Mouse (Mus musculus) neural tube, embryonic 15.5 days (tissue): ENCODE measurements around the gene Zfp768. TPM values are rescaled to one million over a fixed set of nuclear protein-coding genes. Genes with fewer than 3 reads are reported as not detected.

Experiments used
- ATAC-seq: fragments of 200-750 bp; cut with Nextera tagmentation; 2 replicates; pipeline ENCODE4 v1.8.0; 2017; ENCODE audit warnings: mild to moderate bottlenecking, moderate TSS enrichment, moderate library complexity; ENCODE audit not compliant: low FRiP score
- H3K27ac ChIP-seq: fragments of 300-500 bp; sonication (generic); replicated peaks from 2 replicates; pipeline ENCODE4 v1.5.1; 2015; ENCODE audit warnings: mild to moderate bottlenecking, inconsistent platforms
- H3K27me3 ChIP-seq: fragments of 300-500 bp; sonication (generic); replicated peaks from 2 replicates; pipeline ENCODE4 v1.6.1; 2015; ENCODE audit warnings: inconsistent platforms
- H3K36me3 ChIP-seq: fragments of 300-500 bp; sonication (generic); 2 replicates; pipeline ENCODE4 v1.6.1; 2015; ENCODE audit warnings: inconsistent platforms
- H3K4me1 ChIP-seq: fragments of 300-500 bp; sonication (generic); 2 replicates; pipeline ENCODE4 v1.6.1; 2015; ENCODE audit warnings: inconsistent platforms
- H3K4me2 ChIP-seq: fragments of 300-500 bp; sonication (generic); 2 replicates; pipeline ENCODE4 v1.6.1; 2015; ENCODE audit warnings: inconsistent platforms, mild to moderate bottlenecking, moderate library complexity
- H3K4me3 ChIP-seq: fragments of 300-500 bp; sonication (generic); replicated peaks from 2 replicates; pipeline ENCODE4 v1.5.1; 2015; ENCODE audit warnings: mild to moderate bottlenecking, inconsistent platforms
- H3K9ac ChIP-seq: fragments of 300-500 bp; sonication (generic); replicated peaks from 2 replicates; pipeline ENCODE4 v1.6.1; 2015; ENCODE audit warnings: mild to moderate bottlenecking, inconsistent platforms
- H3K9me3 ChIP-seq: fragments of 300-500 bp; sonication (generic); replicated peaks from 2 replicates; pipeline ENCODE4 v1.6.1; 2016; ENCODE audit warnings: inconsistent platforms
- WGBS: fragments of 180-500 bp; shearing (Covaris S2); methylation state at CpG from one replicate; pipeline ENCODE4 v1.1.7; 2015; ENCODE audit warnings: mixed read lengths; 5-methylcytosine and 5-hydroxymethylcytosine counted together
- polyA plus RNA-seq: library from polyadenylated mRNA; unstranded; fragments of >200 nt; fragmentation: Nextera tagmentation; extraction: Ambion mirVana; gene quantifications from 2 replicates; pipeline ENCODE4 v1.2.1, GENCODE M21; 2015

Zfp768 gene
- polyA plus RNA-seq, 1 experiment from 2014 or later = 17.8 TPM

- H3K9ac ChIP-seq = no peak overlapping the region
- H3K9me3 ChIP-seq = no peaks in the 10 kb centered on the region
- H3K4me3 ChIP-seq = no peak overlapping the region
- no peaks in the 10 kb centered on the region for H3K27me3 ChIP-seq
- H3K4me2 ChIP-seq = no peak overlapping the region
- no peak overlapping the region for H3K27ac ChIP-seq
- ATAC-seq = no peak
- WGBS = 25% methylated on average over 1 of the region's 2 CpGs
- H3K4me1 ChIP-seq = 0 out of 2 replicates have a peak, but pooled peaks cover 4% of the 10 kb centered on the region
- no peaks in the 10 kb centered on the region for H3K36me3 ChIP-seq
Observed at GRCm38 (mm10) chr7:127326685-127327084, 18.7 kb downstream of the Zfp768 start.

- Histone ChIP-seq H3K4me1 (0 out of 2 replicates have a peak, but pooled peaks cover 4% of the 10 kb centered on the region), H3K36me3 (no peaks in the 10 kb centered on the region), H3K4me3 (no peak overlapping the region), H3K27me3 (no peaks in the 10 kb centered on the region), H3K4me2 (no peak overlapping the region), H3K9ac (no peak overlapping the region), H3K27ac (no peak overlapping the region), H3K9me3 (no peaks in the 10 kb centered on the region)
- ATAC-seq = no peak
- WGBS = 90% methylated on average over 8 of the region's 8 CpGs
Observed at GRCm38 (mm10) chr7:127325550-127325949, 19.8 kb downstream of the Zfp768 start.

GRCm38 (mm10) chr7:127324944-127325343 is 20.4 kb downstream of the Zfp768 start:
- Histone ChIP-seq H3K27ac (no peak overlapping the region), H3K4me1 (0 out of 2 replicates have a peak, but pooled peaks cover 4% of the 10 kb centered on the region), H3K4me3 (no peak overlapping the region), H3K9me3 (no peaks in the 10 kb centered on the region), H3K4me2 (no peak overlapping the region), H3K36me3 (no peaks in the 10 kb centered on the region), H3K27me3 (no peaks in the 10 kb centered on the region), H3K9ac (no peak overlapping the region)
- no peak for ATAC-seq
- WGBS = 88% methylated on average over 7 of the region's 7 CpGs

GRCm38 (mm10) chr7:127322085-127322484 is 23.3 kb downstream of the Zfp768 start:
- 0 out of 2 replicates have a peak, but pooled peaks cover 4% of the 10 kb centered on the region for H3K4me1 ChIP-seq
- WGBS = 42% methylated on average over 5 of the region's 5 CpGs
- no peaks in the 10 kb centered on the region for H3K36me3 ChIP-seq
- H3K4me2 ChIP-seq = no peak overlapping the region
- no peak overlapping the region for H3K27ac ChIP-seq
- ATAC-seq = no peak
- H3K4me3 ChIP-seq = no peak overlapping the region
- H3K9me3 ChIP-seq = no peaks in the 10 kb centered on the region
- no peaks in the 10 kb centered on the region for H3K27me3 ChIP-seq
- H3K9ac ChIP-seq = no peak overlapping the region

GRCm38 (mm10) chr7:127321106-127321505 is 24.3 kb downstream of the Zfp768 start:
- H3K4me2 ChIP-seq = no peak overlapping the region
- no peak overlapping the region for H3K9ac ChIP-seq
- H3K27me3 ChIP-seq = no peaks in the 10 kb centered on the region
- H3K4me1 ChIP-seq = 0 out of 2 replicates have a peak, but pooled peaks cover 3% of the 10 kb centered on the region
- H3K4me3 ChIP-seq = no peak overlapping the region
- no peaks in the 10 kb centered on the region for H3K9me3 ChIP-seq
- no peak overlapping the region for H3K27ac ChIP-seq
- H3K36me3 ChIP-seq = no peaks in the 10 kb centered on the region
- 87% methylated on average over 4 of the region's 4 CpGs for WGBS
- no peak for ATAC-seq

- Histone ChIP-seq H3K9ac (no peak overlapping the region), H3K4me3 (no peak overlapping the region), H3K27me3 (no peaks in the 10 kb centered on the region), H3K9me3 (no peaks in the 10 kb centered on the region), H3K4me1 (no peaks in the 10 kb centered on the region), H3K36me3 (no peaks in the 10 kb centered on the region), H3K27ac (no peak overlapping the region), H3K4me2 (no peak overlapping the region)
- ATAC-seq = no peak
- WGBS = 62% methylated on average over 8 of the region's 8 CpGs
Observed at GRCm38 (mm10) chr7:127313912-127314311, 31.5 kb downstream of the Zfp768 start.

GRCm38 (mm10) chr7:127309951-127310350 is 35.4 kb downstream of the Zfp768 start:
- no peak overlapping the region for H3K9ac ChIP-seq
- H3K27me3 ChIP-seq = no peaks in the 10 kb centered on the region
- no peaks in the 10 kb centered on the region for H3K4me1 ChIP-seq
- ATAC-seq = no peak
- no peaks in the 10 kb centered on the region for H3K36me3 ChIP-seq
- no peaks in the 10 kb centered on the region for H3K9me3 ChIP-seq
- 75% methylated on average over 12 of the region's 12 CpGs for WGBS
- no peak overlapping the region for H3K27ac ChIP-seq
- H3K4me2 ChIP-seq = no peak overlapping the region
- H3K4me3 ChIP-seq = no peak overlapping the region

- 60% methylated on average over 4 of the region's 4 CpGs for WGBS
- no peak overlapping the region for H3K4me2 ChIP-seq
- H3K27ac ChIP-seq = no peak overlapping the region
- no peak overlapping the region for H3K4me3 ChIP-seq
- H3K9me3 ChIP-seq = no peaks in the 10 kb centered on the region
- no peaks in the 10 kb centered on the region for H3K4me1 ChIP-seq
- no peak overlapping the region for H3K9ac ChIP-seq
- ATAC-seq = no peak
- no peaks in the 10 kb centered on the region for H3K27me3 ChIP-seq
- no peaks in the 10 kb centered on the region for H3K36me3 ChIP-seq
Observed at GRCm38 (mm10) chr7:127308887-127309286, 36.5 kb downstream of the Zfp768 start.

GRCm38 (mm10) chr7:127308431-127308830 is 37.0 kb downstream of the Zfp768 start:
- no peak for ATAC-seq
- H3K4me2 ChIP-seq = no peak overlapping the region
- H3K9me3 ChIP-seq = no peaks in the 10 kb centered on the region
- no peaks in the 10 kb centered on the region for H3K4me1 ChIP-seq
- no peak overlapping the region for H3K9ac ChIP-seq
- no peak overlapping the region for H3K4me3 ChIP-seq
- H3K36me3 ChIP-seq = no peaks in the 10 kb centered on the region
- H3K27ac ChIP-seq = no peak overlapping the region
- 80% methylated on average over 2 of the region's 2 CpGs for WGBS
- H3K27me3 ChIP-seq = no peaks in the 10 kb centered on the region

GRCm38 (mm10) chr7:127297586-127298193 is 47.7 kb downstream of the Zfp768 start:
- Histone ChIP-seq H3K4me2 (no peak overlapping the region), H3K27ac (no peak overlapping the region), H3K9ac (no peak overlapping the region), H3K4me1 (no peaks in the 10 kb centered on the region), H3K36me3 (no peaks in the 10 kb centered on the region), H3K27me3 (no peaks in the 10 kb centered on the region), H3K9me3 (no peaks in the 10 kb centered on the region), H3K4me3 (no peak overlapping the region)
- WGBS = 96% methylated on average over 5 of the region's 5 CpGs
- ATAC-seq = no peak

- Histone ChIP-seq H3K36me3 (no peaks in the 10 kb centered on the region), H3K4me3 (no peak overlapping the region), H3K4me1 (no peaks in the 10 kb centered on the region), H3K27me3 (no peaks in the 10 kb centered on the region), H3K9ac (no peak overlapping the region), H3K27ac (no peak overlapping the region), H3K4me2 (no peak overlapping the region), H3K9me3 (no peaks in the 10 kb centered on the region)
- no peak for ATAC-seq
- WGBS = 83% methylated on average over 5 of the region's 5 CpGs
Observed at GRCm38 (mm10) chr7:127296786-127297555, 48.4 kb downstream of the Zfp768 start.

GRCm38 (mm10) chr7:127296098-127296497 is 49.3 kb downstream of the Zfp768 start, which contains the start of gene Itgal:
Itgal (plus strand) TSS chr7:127296260.
- Histone ChIP-seq H3K4me3 (no peak within 1 kb of the TSS), H3K27me3 (no peaks in the 10 kb centered on the region), H3K36me3 (no peaks in the 10 kb centered on the region), H3K27ac (no peak within 1 kb of the TSS), H3K4me2 (no peak within 1 kb of the TSS), H3K9me3 (no peaks in the 10 kb centered on the region), H3K4me1 (no peaks in the 10 kb centered on the region), H3K9ac (no peak within 1 kb of the TSS)
- no peak for ATAC-seq
- 79% methylated on average over 11 of the region's 11 CpGs for WGBS
